Mouse (Mus musculus): ENCODE measurements around the gene Abca13. TPM values are rescaled to one million over a fixed set of nuclear protein-coding genes. Genes with fewer than 3 reads are reported as not detected.
A peak's percentile ranks its signal among the peaks of the same experiment; 100 is the strongest.

Abca13 gene
- polyA plus RNA-seq, 2 experiments: 0.01 TPM; not detected in 1

DNA sequence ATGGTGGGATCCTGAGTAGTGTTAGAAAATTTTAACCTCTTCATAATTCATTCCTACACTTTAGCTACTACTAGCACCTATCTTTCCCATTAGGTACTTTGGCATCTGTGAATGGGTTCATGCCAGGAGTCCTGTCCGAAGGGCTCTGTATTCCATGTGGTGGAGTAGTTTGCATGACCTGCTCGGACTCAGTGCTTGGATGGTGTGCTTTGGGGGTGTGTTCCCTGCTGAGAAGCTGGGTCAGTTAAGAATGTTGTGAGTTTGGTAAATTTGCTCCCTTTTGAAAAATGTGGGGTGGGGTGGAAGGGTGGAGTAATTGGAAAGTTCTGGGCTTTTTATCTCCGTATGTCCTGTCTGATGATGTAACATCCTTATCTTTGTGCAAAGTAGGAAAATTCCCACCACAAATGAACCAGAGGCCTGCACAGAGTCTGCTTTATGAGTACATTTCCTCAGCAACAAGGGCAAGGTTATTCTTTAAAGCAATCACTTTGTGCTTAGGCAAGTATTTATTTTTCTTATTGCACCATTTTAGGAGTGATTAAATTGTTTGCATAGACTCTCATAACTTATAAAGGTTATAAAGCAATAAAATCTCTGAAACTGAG lies 475.0 kb downstream of the Abca13 start:
- no peak overlapping the region for H3K9ac ChIP-seq (ENCODE audit: low read depth, low read length, severe bottlenecking)
- no peaks in the 10 kb centered on the region for H3K36me3 ChIP-seq (ENCODE audit: control insufficient read depth, insufficient read depth, low read length)
- TF ChIP-seq POLR2A (IDR thresholded peaks at IDR 0.05; ENCODE audit: borderline replicate concordance, extremely low read depth, insufficient read depth, insufficient read length): no peak
- no peaks in the 10 kb centered on the region for H3K9me3 ChIP-seq (ENCODE audit: control insufficient read depth, low read length)
- no peak for DNase-seq (ENCODE audit: low spot score)
- H3K4me2 ChIP-seq (replicated peaks; ENCODE audit: low read depth, low read length, severe bottlenecking): no peak overlapping the region
- H3K27ac ChIP-seq (replicated peaks; ENCODE audit: low read depth, low read length): no peak overlapping the region
- H3K4me1 ChIP-seq (ENCODE audit: control insufficient read depth, insufficient read depth, low read length): no peaks in the 10 kb centered on the region
- no peaks in the 10 kb centered on the region for H3K27me3 ChIP-seq (ENCODE audit: control insufficient read depth, insufficient read depth, low read length)
- no peak overlapping the region for H3K4me3 ChIP-seq (replicated peaks; ENCODE audit: low read length)
- WGBS: 77% methylated on average over 3 of the region's 3 CpGs
- no peak for ATAC-seq (ENCODE audit: low FRiP score, low read depth)

DNA sequence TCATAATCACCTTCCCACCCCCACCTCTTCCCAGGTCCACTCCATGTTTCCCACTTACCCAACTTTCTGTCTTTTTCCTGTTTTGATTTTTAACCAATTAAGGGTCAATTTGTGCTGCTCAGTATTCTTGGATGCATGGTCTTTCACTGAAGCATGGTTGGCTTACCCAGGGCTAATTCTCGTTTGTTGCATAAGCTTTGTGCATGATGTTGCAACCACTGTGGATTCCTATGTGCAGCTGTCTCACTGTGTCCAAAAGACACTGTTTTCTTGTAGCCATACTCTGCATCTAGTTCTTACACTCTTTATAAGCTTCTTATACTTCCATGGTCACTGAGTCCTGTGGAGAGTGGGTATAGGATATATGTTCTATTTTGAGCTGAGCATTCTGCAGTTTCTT lies 477.7 kb downstream of the Abca13 start:
- no peak for ATAC-seq (ENCODE audit: low FRiP score, low read depth)
- Histone ChIP-seq H3K27ac (replicated peaks; ENCODE audit: low read depth, low read length) (no peak overlapping the region), H3K9me3 (ENCODE audit: control insufficient read depth, low read length) (no peaks in the 10 kb centered on the region), H3K36me3 (ENCODE audit: control insufficient read depth, insufficient read depth, low read length) (no peaks in the 10 kb centered on the region), H3K9ac (ENCODE audit: low read depth, low read length, severe bottlenecking) (no peak overlapping the region), H3K27me3 (ENCODE audit: control insufficient read depth, insufficient read depth, low read length) (no peaks in the 10 kb centered on the region), H3K4me3 (replicated peaks; ENCODE audit: low read length) (no peak overlapping the region), H3K4me2 (replicated peaks; ENCODE audit: low read depth, low read length, severe bottlenecking) (no peak overlapping the region), H3K4me1 (ENCODE audit: control insufficient read depth, insufficient read depth, low read length) (no peaks in the 10 kb centered on the region)
- no peak for TF ChIP-seq POLR2A (IDR thresholded peaks at IDR 0.05; ENCODE audit: borderline replicate concordance, extremely low read depth, insufficient read depth, insufficient read length)
- WGBS: 62% methylated on average over 1 of the region's 1 CpGs
- no peak for DNase-seq (ENCODE audit: low spot score)

DNA sequence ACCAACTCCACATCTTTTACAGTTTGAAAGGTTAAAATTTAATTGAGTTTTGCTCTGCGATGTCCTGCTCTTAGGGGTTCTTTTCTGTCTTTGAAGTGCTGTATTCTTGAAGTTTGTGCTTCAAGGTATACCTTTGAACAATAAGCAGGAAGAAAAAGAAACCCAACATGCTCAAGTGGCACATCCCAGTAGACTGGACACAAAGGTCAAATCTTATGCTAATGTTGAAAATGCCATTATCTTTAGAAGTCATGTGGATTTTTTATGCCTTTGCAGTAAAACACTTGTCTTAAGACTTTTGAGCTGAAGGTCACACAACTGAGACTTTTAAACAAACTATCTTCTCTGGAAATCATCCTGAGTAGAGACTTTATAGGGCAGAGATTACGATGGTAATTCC lies 493.2 kb downstream of the Abca13 start:
- Histone ChIP-seq H3K9ac (ENCODE audit: low read depth, low read length, severe bottlenecking) (no peak overlapping the region), H3K27me3 (ENCODE audit: control insufficient read depth, insufficient read depth, low read length) (no peaks in the 10 kb centered on the region), H3K4me1 (ENCODE audit: control insufficient read depth, insufficient read depth, low read length) (no peaks in the 10 kb centered on the region), H3K4me2 (replicated peaks; ENCODE audit: low read depth, low read length, severe bottlenecking) (no peak overlapping the region), H3K4me3 (replicated peaks; ENCODE audit: low read length) (no peak overlapping the region), H3K36me3 (ENCODE audit: control insufficient read depth, insufficient read depth, low read length) (no peaks in the 10 kb centered on the region), H3K9me3 (ENCODE audit: control insufficient read depth, low read length) (no peaks in the 10 kb centered on the region), H3K27ac (replicated peaks; ENCODE audit: low read depth, low read length) (no peak overlapping the region)
- ATAC-seq (ENCODE audit: low FRiP score, low read depth): no peak
- no peak for TF ChIP-seq POLR2A (IDR thresholded peaks at IDR 0.05; ENCODE audit: borderline replicate concordance, extremely low read depth, insufficient read depth, insufficient read length)
- WGBS: 84% methylated on average over 2 of the region's 2 CpGs
- DNase-seq (ENCODE audit: low spot score): no peak

DNA sequence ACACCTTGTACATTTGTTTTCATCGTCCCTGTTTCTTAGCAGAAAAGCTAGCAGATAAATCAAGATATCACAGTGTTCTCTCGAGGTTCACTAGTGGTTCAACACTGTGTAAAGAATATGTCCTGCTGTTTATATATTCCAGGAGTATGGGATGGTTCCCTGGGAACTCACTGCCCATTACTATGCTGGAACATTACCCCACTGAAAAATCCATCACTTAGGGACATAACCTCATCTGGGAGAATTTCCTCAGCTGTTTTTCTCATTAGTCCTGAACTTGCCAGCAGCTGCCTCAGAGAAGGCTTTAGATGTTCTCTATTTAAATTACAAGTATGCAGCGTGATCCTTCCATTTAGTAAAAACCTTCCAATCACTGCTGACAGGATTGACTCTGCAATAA lies 513.4 kb downstream of the Abca13 start:
- ATAC-seq (ENCODE audit: low FRiP score, low read depth) (peak; percentile 73), DNase-seq (ENCODE audit: low spot score) (peak; percentile 38)
- TF ChIP-seq POLR2A (IDR thresholded peaks at IDR 0.05; ENCODE audit: borderline replicate concordance, extremely low read depth, insufficient read depth, insufficient read length): no peak
- Histone ChIP-seq H3K4me2 (replicated peaks; ENCODE audit: low read depth, low read length, severe bottlenecking) (no peak overlapping the region), H3K4me1 (ENCODE audit: control insufficient read depth, insufficient read depth, low read length) (no peaks in the 10 kb centered on the region), H3K27ac (replicated peaks; ENCODE audit: low read depth, low read length) (no peak overlapping the region), H3K4me3 (replicated peaks; ENCODE audit: low read length) (no peak overlapping the region), H3K9me3 (ENCODE audit: control insufficient read depth, low read length) (no peaks in the 10 kb centered on the region), H3K36me3 (ENCODE audit: control insufficient read depth, insufficient read depth, low read length) (no peaks in the 10 kb centered on the region), H3K9ac (ENCODE audit: low read depth, low read length, severe bottlenecking) (no peak overlapping the region), H3K27me3 (ENCODE audit: control insufficient read depth, insufficient read depth, low read length) (no peaks in the 10 kb centered on the region)
- WGBS: 50% methylated on average over 3 of the region's 3 CpGs

DNA sequence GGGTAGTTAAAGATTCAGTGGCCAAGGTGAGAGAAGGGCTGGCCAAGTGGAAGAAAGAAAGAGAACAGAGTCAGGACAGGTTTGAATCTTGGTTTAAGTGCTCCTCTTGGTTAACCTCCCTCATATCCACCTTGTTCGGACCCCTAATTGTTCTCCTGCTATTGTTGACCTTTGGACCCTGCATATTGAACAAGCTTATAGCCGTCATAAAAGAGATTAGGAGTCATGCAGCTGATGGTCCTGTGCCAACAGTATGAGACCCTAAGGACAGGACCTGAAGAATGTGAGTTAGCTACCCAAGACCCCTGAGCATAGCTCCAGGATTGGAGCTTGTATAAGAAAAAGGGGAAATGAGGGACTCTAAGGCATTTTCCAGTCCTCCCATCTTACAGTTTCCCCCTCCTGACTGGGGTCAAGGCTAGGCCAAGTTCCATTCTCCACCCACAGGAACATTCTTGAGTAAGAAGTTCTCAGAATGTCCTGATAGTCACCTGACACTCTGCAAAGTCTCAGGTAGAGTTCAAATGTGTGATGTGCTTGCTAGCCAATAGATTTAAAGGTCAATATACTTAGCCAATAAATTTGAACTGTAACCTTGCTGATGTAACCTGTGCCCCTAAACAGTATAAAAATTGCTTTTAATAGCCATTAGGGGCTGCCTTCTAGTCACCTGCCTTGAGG lies 536.2 kb downstream of the Abca13 start:
- H3K36me3 ChIP-seq (ENCODE audit: control insufficient read depth, insufficient read depth, low read length): no peaks in the 10 kb centered on the region
- 50% methylated on average over 2 of the region's 2 CpGs for WGBS
- H3K4me1 ChIP-seq (ENCODE audit: control insufficient read depth, insufficient read depth, low read length): no peaks in the 10 kb centered on the region
- no peak overlapping the region for H3K27ac ChIP-seq (replicated peaks; ENCODE audit: low read depth, low read length)
- no peaks in the 10 kb centered on the region for H3K27me3 ChIP-seq (ENCODE audit: control insufficient read depth, insufficient read depth, low read length)
- no peak overlapping the region for H3K4me2 ChIP-seq (replicated peaks; ENCODE audit: low read depth, low read length, severe bottlenecking)
- H3K9ac ChIP-seq (ENCODE audit: low read depth, low read length, severe bottlenecking): no peak overlapping the region
- DNase-seq (ENCODE audit: low spot score) (no peak), ATAC-seq (ENCODE audit: low FRiP score, low read depth) (no peak)
- no peaks in the 10 kb centered on the region for H3K9me3 ChIP-seq (ENCODE audit: control insufficient read depth, low read length)
- H3K4me3 ChIP-seq (replicated peaks; ENCODE audit: low read length): no peak overlapping the region
- no peak for TF ChIP-seq POLR2A (IDR thresholded peaks at IDR 0.05; ENCODE audit: borderline replicate concordance, extremely low read depth, insufficient read depth, insufficient read length)

Measured in limb, embryonic 14.5 days (tissue).